Mouse (Mus musculus): ENCODE measurements around the gene Cbl. TPM values are rescaled to one million over a fixed set of nuclear protein-coding genes. Genes with fewer than 3 reads are reported as not detected.
A peak's percentile ranks its signal among the peaks of the same experiment; 100 is the strongest.

Cbl gene
- polyA plus RNA-seq, 1 experiment from 2014 or later: 13.0 TPM

GRCm38 (mm10) chr9:44134851-44135730 lies 98.8 kb downstream of the Cbl start:
- H3K4me3 ChIP-seq (ENCODE audit: low read length): peak overlapping the region; percentile 84
- under 1% methylated on average over 49 of the region's 49 CpGs for WGBS
- H3K9ac ChIP-seq (ENCODE audit: low read length): peak overlapping the region; percentile 93
- H3K27ac ChIP-seq (ENCODE audit: low read length): peak overlapping the region; percentile 95
- no peaks in the 10 kb centered on the region for H3K27me3 ChIP-seq (ENCODE audit: control insufficient read depth, insufficient read depth, low read length)
- H3K36me3 ChIP-seq (ENCODE audit: control insufficient read depth, insufficient read depth): peaks cover 29% of the 10 kb centered on the region
- ATAC-seq (replicated peaks; ENCODE audit: extremely low read depth, insufficient read depth, low FRiP score): peak; percentile 43
- peaks cover 49% of the 10 kb centered on the region for H3K4me1 ChIP-seq (ENCODE audit: control insufficient read depth, insufficient read depth, low read length)
- H3K4me2 ChIP-seq (ENCODE audit: low read depth, low read length): peak overlapping the region; percentile 71
- H3K9me3 ChIP-seq (replicated peaks; ENCODE audit: control insufficient read depth, low read length): no peaks in the 10 kb centered on the region

GRCm38 (mm10) chr9:44134101-44134850 lies 99.6 kb downstream of the Cbl start, which contains the start of gene Mcam:
Mcam (plus strand) TSS chr9:44134469.
- H3K27ac ChIP-seq (ENCODE audit: low read length): peak within 1 kb of the TSS; percentile 95
- WGBS: under 1% methylated on average over 50 of the region's 55 CpGs
- peak within 1 kb of the TSS; percentile 93 for H3K9ac ChIP-seq (ENCODE audit: low read length)
- ATAC-seq (replicated peaks; ENCODE audit: extremely low read depth, insufficient read depth, low FRiP score): peak; percentile 49
- H3K27me3 ChIP-seq (ENCODE audit: control insufficient read depth, insufficient read depth, low read length): no peaks in the 10 kb centered on the region
- H3K4me2 ChIP-seq (ENCODE audit: low read depth, low read length): peak within 1 kb of the TSS; percentile 71
- H3K9me3 ChIP-seq (replicated peaks; ENCODE audit: control insufficient read depth, low read length): no peaks in the 10 kb centered on the region
- peaks cover 50% of the 10 kb centered on the region for H3K4me1 ChIP-seq (ENCODE audit: control insufficient read depth, insufficient read depth, low read length)
- H3K4me3 ChIP-seq (ENCODE audit: low read length): peak within 1 kb of the TSS; percentile 84
- H3K36me3 ChIP-seq (ENCODE audit: control insufficient read depth, insufficient read depth): peaks cover 21% of the 10 kb centered on the region

GRCm38 (mm10) chr9:44133287-44133686 lies 100.6 kb downstream of the Cbl start:
- Histone ChIP-seq H3K4me2 (ENCODE audit: low read depth, low read length) (peak overlapping the region; percentile 71), H3K9ac (ENCODE audit: low read length) (peak overlapping the region; percentile 93), H3K9me3 (replicated peaks; ENCODE audit: control insufficient read depth, low read length) (no peaks in the 10 kb centered on the region), H3K27me3 (ENCODE audit: control insufficient read depth, insufficient read depth, low read length) (no peaks in the 10 kb centered on the region), H3K4me3 (ENCODE audit: low read length) (peak overlapping the region; percentile 84), H3K27ac (ENCODE audit: low read length) (peak overlapping the region; percentile 95), H3K36me3 (ENCODE audit: control insufficient read depth, insufficient read depth) (peaks cover 12% of the 10 kb centered on the region), H3K4me1 (ENCODE audit: control insufficient read depth, insufficient read depth, low read length) (peaks cover 50% of the 10 kb centered on the region)
- no peak for ATAC-seq (replicated peaks; ENCODE audit: extremely low read depth, insufficient read depth, low FRiP score)
- WGBS: 19% methylated on average over 2 of the region's 2 CpGs

GRCm38 (mm10) chr9:44132200-44132599 lies 101.6 kb downstream of the Cbl start:
- H3K4me3 ChIP-seq (ENCODE audit: low read length): no peak overlapping the region
- H3K9me3 ChIP-seq (replicated peaks; ENCODE audit: control insufficient read depth, low read length): no peaks in the 10 kb centered on the region
- peaks cover 46% of the 10 kb centered on the region for H3K4me1 ChIP-seq (ENCODE audit: control insufficient read depth, insufficient read depth, low read length)
- 69% methylated on average over 5 of the region's 5 CpGs for WGBS
- H3K4me2 ChIP-seq (ENCODE audit: low read depth, low read length): no peak overlapping the region
- ATAC-seq (replicated peaks; ENCODE audit: extremely low read depth, insufficient read depth, low FRiP score): no peak
- H3K36me3 ChIP-seq (ENCODE audit: control insufficient read depth, insufficient read depth): peaks cover 3% of the 10 kb centered on the region
- H3K27ac ChIP-seq (ENCODE audit: low read length): peak overlapping the region; percentile 38
- no peaks in the 10 kb centered on the region for H3K27me3 ChIP-seq (ENCODE audit: control insufficient read depth, insufficient read depth, low read length)
- H3K9ac ChIP-seq (ENCODE audit: low read length): no peak overlapping the region

GRCm38 (mm10) chr9:44131276-44131590 lies 102.6 kb downstream of the Cbl start:
- Histone ChIP-seq H3K9me3 (replicated peaks; ENCODE audit: control insufficient read depth, low read length) (no peaks in the 10 kb centered on the region), H3K36me3 (ENCODE audit: control insufficient read depth, insufficient read depth) (no peaks in the 10 kb centered on the region), H3K27ac (ENCODE audit: low read length) (peak overlapping the region; percentile 93), H3K4me2 (ENCODE audit: low read depth, low read length) (peak overlapping the region; percentile 33), H3K9ac (ENCODE audit: low read length) (peak overlapping the region; percentile 50; the same call in 1 of the 2 replicates), H3K4me3 (ENCODE audit: low read length) (no peak overlapping the region), H3K4me1 (ENCODE audit: control insufficient read depth, insufficient read depth, low read length) (peaks cover 43% of the 10 kb centered on the region), H3K27me3 (ENCODE audit: control insufficient read depth, insufficient read depth, low read length) (no peaks in the 10 kb centered on the region)
- ATAC-seq (replicated peaks; ENCODE audit: extremely low read depth, insufficient read depth, low FRiP score): no peak
- 46% methylated on average over 7 of the region's 7 CpGs for WGBS

- Histone ChIP-seq H3K27me3 (ENCODE audit: control insufficient read depth, insufficient read depth, low read length) (no peaks in the 10 kb centered on the region), H3K4me2 (ENCODE audit: low read depth, low read length) (peak overlapping the region; percentile 89), H3K36me3 (ENCODE audit: control insufficient read depth, insufficient read depth) (no peaks in the 10 kb centered on the region), H3K4me3 (ENCODE audit: low read length) (peak overlapping the region; percentile 53), H3K27ac (ENCODE audit: low read length) (peak overlapping the region; percentile 93), H3K9ac (ENCODE audit: low read length) (peak overlapping the region; percentile 82), H3K9me3 (replicated peaks; ENCODE audit: control insufficient read depth, low read length) (no peaks in the 10 kb centered on the region), H3K4me1 (ENCODE audit: control insufficient read depth, insufficient read depth, low read length) (peaks cover 39% of the 10 kb centered on the region)
- ATAC-seq (replicated peaks; ENCODE audit: extremely low read depth, insufficient read depth, low FRiP score): peak; percentile 5
- WGBS: 21% methylated on average over 19 of the region's 19 CpGs
Measured at GRCm38 (mm10) chr9:44130581-44131275, 103.1 kb downstream of the Cbl start.

- Histone ChIP-seq H3K4me1 (ENCODE audit: control insufficient read depth, insufficient read depth, low read length) (peaks cover 42% of the 10 kb centered on the region), H3K27me3 (ENCODE audit: control insufficient read depth, insufficient read depth, low read length) (no peaks in the 10 kb centered on the region), H3K36me3 (ENCODE audit: control insufficient read depth, insufficient read depth) (no peaks in the 10 kb centered on the region), H3K9ac (ENCODE audit: low read length) (peak overlapping the region; percentile 82), H3K4me3 (ENCODE audit: low read length) (peak overlapping the region; percentile 53), H3K9me3 (replicated peaks; ENCODE audit: control insufficient read depth, low read length) (no peaks in the 10 kb centered on the region), H3K4me2 (ENCODE audit: low read depth, low read length) (peak overlapping the region; percentile 89), H3K27ac (ENCODE audit: low read length) (peak overlapping the region; percentile 93)
- 0% methylated on average over 27 of the region's 27 CpGs for WGBS
- ATAC-seq (replicated peaks; ENCODE audit: extremely low read depth, insufficient read depth, low FRiP score): peak; percentile 52
Measured at GRCm38 (mm10) chr9:44130034-44130433, 103.8 kb downstream of the Cbl start.

- Histone ChIP-seq H3K36me3 (ENCODE audit: control insufficient read depth, insufficient read depth) (no peaks in the 10 kb centered on the region), H3K9ac (ENCODE audit: low read length) (peak overlapping the region; percentile 82), H3K4me2 (ENCODE audit: low read depth, low read length) (peak overlapping the region; percentile 89), H3K4me1 (ENCODE audit: control insufficient read depth, insufficient read depth, low read length) (peaks cover 42% of the 10 kb centered on the region), H3K27me3 (ENCODE audit: control insufficient read depth, insufficient read depth, low read length) (no peaks in the 10 kb centered on the region), H3K4me3 (ENCODE audit: low read length) (peak overlapping the region; percentile 53), H3K27ac (ENCODE audit: low read length) (peak overlapping the region; percentile 93), H3K9me3 (replicated peaks; ENCODE audit: control insufficient read depth, low read length) (no peaks in the 10 kb centered on the region)
- 3% methylated on average over 9 of the region's 9 CpGs for WGBS
- ATAC-seq (replicated peaks; ENCODE audit: extremely low read depth, insufficient read depth, low FRiP score): 0 out of 2 replicates have a peak, but pooled peaks have one; percentile 9
Measured at GRCm38 (mm10) chr9:44129633-44130032, 104.2 kb downstream of the Cbl start.
